Comparison of ENCODE assay signal across 8 mouse cellular contexts in the genomic region with DNA sequence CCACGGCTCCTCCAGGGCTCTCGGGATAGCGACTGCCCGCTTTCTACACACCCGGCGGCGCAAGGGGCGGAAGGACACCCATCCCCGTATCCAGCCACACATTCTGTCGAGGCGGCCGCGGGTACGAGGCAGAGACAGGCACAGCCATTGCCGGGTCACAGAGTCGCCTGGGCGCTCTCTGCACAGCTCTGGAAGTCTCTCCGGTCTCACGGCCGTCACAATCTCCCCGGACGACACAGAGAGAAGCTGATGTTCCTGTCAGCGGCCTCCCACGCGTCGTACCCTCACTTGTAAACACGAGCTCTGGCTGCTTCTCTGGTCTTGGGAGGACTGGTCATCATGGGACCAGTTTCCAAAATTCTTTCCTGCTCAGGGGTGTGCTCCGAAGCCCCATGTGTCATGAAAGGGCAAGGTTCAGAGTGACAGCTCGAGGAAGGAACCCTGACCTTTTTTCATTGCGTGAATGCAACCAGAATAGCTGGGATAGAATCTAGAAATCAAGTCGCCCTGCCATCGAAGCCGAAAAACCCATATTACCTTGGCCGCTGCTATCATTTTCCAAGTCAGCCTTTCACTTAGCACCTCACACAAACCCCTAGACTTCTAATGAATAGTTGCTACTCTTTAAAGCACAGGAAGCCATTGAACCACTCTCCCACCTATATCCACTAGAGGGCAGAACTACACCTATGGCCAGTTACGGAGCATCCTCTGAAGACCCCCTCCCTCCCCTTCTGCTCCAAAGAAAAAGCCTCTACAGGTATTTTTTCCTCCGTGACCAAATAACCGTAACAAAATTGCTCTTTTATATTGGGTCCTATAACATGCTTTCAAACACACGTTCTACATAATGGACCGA. TPM values are rescaled to one million over a fixed set of nuclear protein-coding genes. Genes with fewer than 3 reads are reported as not detected.
DNase-seq lines count a peak whose midpoint lies in the region; ATAC-seq and TF ChIP-seq lines count a peak whose summit lies in the region.

No protein-coding gene starts in this region.

- DNase-seq in B cell, adult 2 months = peak; percentile 61 to 68
- peak; percentile 83 for DNase-seq in ZHBTc4 (ENCODE audit: low read depth, low spot score)
- peak; percentile 84 for DNase-seq in embryo, embryonic 10 days (ENCODE audit: low spot score)
- peak; percentile 53 for DNase-seq in heart, adult 8-10 months (ENCODE audit: low spot score)
- peak; percentile 75 for DNase-seq in kidney, adult 2 months
- DNase-seq in limb, embryonic 14.5 days (ENCODE audit: low spot score) = peak; percentile 90

- no peak for TF ChIP-seq POLR2A in kidney, adult 2 months (IDR thresholded peaks at IDR 0.05; ENCODE audit: low read depth, low read length)
- TF ChIP-seq POLR2A in limb, embryonic 14.5 days (IDR thresholded peaks at IDR 0.05; ENCODE audit: borderline replicate concordance, extremely low read depth, insufficient read depth, insufficient read length) = no peak

- peak overlapping the region; percentile 73 for H3K27ac ChIP-seq in kidney, adult 2 months (ENCODE audit: insufficient read depth, low read depth, low read length)
- H3K27ac ChIP-seq in limb, embryonic 14.5 days (replicated peaks; ENCODE audit: low read depth, low read length) = peak overlapping the region; percentile 87
- H3K27ac ChIP-seq in midbrain, embryonic 16.5 days (ENCODE audit: low read length) = peak overlapping the region; percentile 96
- peak overlapping the region; percentile 85 for H3K27ac ChIP-seq in stomach, embryonic 16.5 days (ENCODE audit: low read length)

- H3K9me3 ChIP-seq in limb, embryonic 14.5 days (ENCODE audit: control insufficient read depth, low read length) = no peaks in the 10 kb centered on the region
- no peaks in the 10 kb centered on the region for H3K9me3 ChIP-seq in midbrain, embryonic 16.5 days (replicated peaks; ENCODE audit: control insufficient read depth, low read length, poor library complexity, severe bottlenecking)
- H3K9me3 ChIP-seq in stomach, embryonic 16.5 days (replicated peaks; ENCODE audit: control insufficient read depth, low read length) = no peaks in the 10 kb centered on the region

- H3K4me2 ChIP-seq in limb, embryonic 14.5 days (replicated peaks; ENCODE audit: low read depth, low read length, severe bottlenecking) = peak overlapping the region; percentile 98
- H3K4me2 ChIP-seq in midbrain, embryonic 16.5 days (ENCODE audit: low read length) = peak overlapping the region; percentile 91
- peak overlapping the region; percentile 70 for H3K4me2 ChIP-seq in stomach, embryonic 16.5 days (ENCODE audit: low read depth, low read length)

- WGBS in kidney, adult 2 months = under 1% methylated on average over 39 of the region's 39 CpGs
- under 1% methylated on average over 39 of the region's 39 CpGs for WGBS in limb, embryonic 14.5 days
- under 1% methylated on average over 39 of the region's 39 CpGs for WGBS in midbrain, embryonic 16.5 days
- WGBS in stomach, embryonic 16.5 days = under 1% methylated on average over 39 of the region's 39 CpGs

- H3K4me3 ChIP-seq in kidney, adult 2 months (ENCODE audit: insufficient read depth, low read depth, low read length) = peak overlapping the region; percentile 91
- H3K4me3 ChIP-seq in limb, embryonic 14.5 days (replicated peaks; ENCODE audit: low read length) = peak overlapping the region; percentile 91
- H3K4me3 ChIP-seq in midbrain, embryonic 16.5 days (ENCODE audit: low read depth, low read length) = peak overlapping the region; percentile 97
- H3K4me3 ChIP-seq in stomach, embryonic 16.5 days (replicated peaks; ENCODE audit: low read length) = peak overlapping the region; percentile 95

- H3K36me3 ChIP-seq in kidney, adult 2 months (ENCODE audit: control insufficient read depth, insufficient read depth, low read length) = no peaks in the 10 kb centered on the region
- no peaks in the 10 kb centered on the region for H3K36me3 ChIP-seq in limb, embryonic 14.5 days (ENCODE audit: control insufficient read depth, insufficient read depth, low read length)
- H3K36me3 ChIP-seq in midbrain, embryonic 16.5 days (ENCODE audit: control insufficient read depth, insufficient read depth, low read length) = no peaks in the 10 kb centered on the region
- no peaks in the 10 kb centered on the region for H3K36me3 ChIP-seq in stomach, embryonic 16.5 days (ENCODE audit: control insufficient read depth, insufficient read depth, low read length)

- H3K4me1 ChIP-seq in kidney, adult 2 months (ENCODE audit: control insufficient read depth, insufficient read depth, low read length) = peaks cover 3% of the 10 kb centered on the region; the same call in 1 of the 2 replicates
- peaks cover 6% of the 10 kb centered on the region; the same call in 1 of the 2 replicates for H3K4me1 ChIP-seq in limb, embryonic 14.5 days (ENCODE audit: control insufficient read depth, insufficient read depth, low read length)
- peaks cover 19% of the 10 kb centered on the region for H3K4me1 ChIP-seq in midbrain, embryonic 16.5 days (ENCODE audit: control insufficient read depth, insufficient read depth, low read length)
- peaks cover 6% of the 10 kb centered on the region; the same call in 1 of the 2 replicates for H3K4me1 ChIP-seq in stomach, embryonic 16.5 days (ENCODE audit: control insufficient read depth, insufficient read depth, low read length)

- no peaks in the 10 kb centered on the region for H3K27me3 ChIP-seq in kidney, adult 2 months (replicated peaks; ENCODE audit: control insufficient read depth, insufficient read depth, low read length)
- H3K27me3 ChIP-seq in limb, embryonic 14.5 days (ENCODE audit: control insufficient read depth, insufficient read depth, low read length) = no peaks in the 10 kb centered on the region
- no peaks in the 10 kb centered on the region for H3K27me3 ChIP-seq in midbrain, embryonic 16.5 days (ENCODE audit: control insufficient read depth, insufficient read depth, low read depth, low read length)
- H3K27me3 ChIP-seq in stomach, embryonic 16.5 days (ENCODE audit: control insufficient read depth, insufficient read depth, low read length) = no peaks in the 10 kb centered on the region

- peak; percentile 53 for ATAC-seq in limb, embryonic 14.5 days (ENCODE audit: low FRiP score, low read depth)
- ATAC-seq in midbrain, embryonic 16.5 days = peak; percentile 80
- ATAC-seq in stomach, embryonic 16.5 days (ENCODE audit: insufficient read depth, low FRiP score) = peak; percentile 35; the same call in 1 of the 2 replicates

- TF ChIP-seq CTCF in kidney, adult 2 months (conservative IDR thresholded peaks at IDR 0.05; ENCODE audit: insufficient read depth, insufficient read length, low read depth, low read length) = peak; percentile 52

- peak overlapping the region; percentile 93 for H3K9ac ChIP-seq in limb, embryonic 14.5 days (ENCODE audit: low read depth, low read length, severe bottlenecking)
- peak overlapping the region; percentile 90 for H3K9ac ChIP-seq in midbrain, embryonic 16.5 days (ENCODE audit: low read depth, low read length)
- H3K9ac ChIP-seq in stomach, embryonic 16.5 days (ENCODE audit: low read length) = peak overlapping the region; percentile 94

RNA-seq across cellular contexts. Expression of a gene that starts 31.6 kb away (rescaled TPM):
- 10 to 100 TPM; 51.2 to 63.2 (median 57.2) TPM for total RNA-seq in heart, adult 8-10 months (2022)
- 59.9 and 69.5 TPM in 2 replicates for polyA plus RNA-seq in kidney, adult 2 months (2012; rRNA removed)
- polyA plus RNA-seq in limb, embryonic 14.5 days (2012; rRNA removed) = 53.0 TPM in 2 replicates
- polyA plus RNA-seq in limb, embryonic 14.5 days (2014; fragmentation: Nextera tagmentation; extraction: Ambion mirVana) = 53.3 and 62.8 TPM in 2 replicates
- 108 and 136 TPM in 2 replicates for polyA plus RNA-seq in midbrain, embryonic 16.5 days (2015; fragmentation: Nextera tagmentation; extraction: Ambion mirVana)
- polyA plus RNA-seq in stomach, embryonic 16.5 days (2015; fragmentation: Nextera tagmentation; extraction: Ambion mirVana) = 58.0 and 62.7 TPM in 2 replicates

Comparison
In these comparisons a context has a peak if more than half of its experiments do, and no peak if none do; other contexts are left out.
1. Peak in every context shown above with its lines: DNase-seq, ATAC-seq, H3K4me3 ChIP-seq and H3K27ac ChIP-seq.